Mouse (Mus musculus) hindlimb bud, embryonic 11.5 days (tissue): Measurements from ENCODE around the gene Herc1.

ENCODE experiments used
- DNase-seq: peaks from one replicate; pipeline ENCODE4 v3.0.0-alpha.2; 2012; ENCODE audit warnings: low read depth, low spot score; ENCODE audit errors: extremely low spot score

The Herc1 gene

GRCm38 (mm10) chr9:66349860-66350787, at the start of gene Herc1:
Gene Herc1 (plus strand): TSS chr9:66350450.
- peak; percentile 71 for DNase-seq

GRCm38 (mm10) chr9:66304320-66305090, 45.7 kb upstream of the Herc1 start:
- DNase-seq = no peak

- no peak for DNase-seq
Measured at GRCm38 (mm10) chr9:66305121-66306112, 44.8 kb upstream of the Herc1 start.

GRCm38 (mm10) chr9:66306414-66306813, 43.8 kb upstream of the Herc1 start:
- DNase-seq = no peak

DNA sequence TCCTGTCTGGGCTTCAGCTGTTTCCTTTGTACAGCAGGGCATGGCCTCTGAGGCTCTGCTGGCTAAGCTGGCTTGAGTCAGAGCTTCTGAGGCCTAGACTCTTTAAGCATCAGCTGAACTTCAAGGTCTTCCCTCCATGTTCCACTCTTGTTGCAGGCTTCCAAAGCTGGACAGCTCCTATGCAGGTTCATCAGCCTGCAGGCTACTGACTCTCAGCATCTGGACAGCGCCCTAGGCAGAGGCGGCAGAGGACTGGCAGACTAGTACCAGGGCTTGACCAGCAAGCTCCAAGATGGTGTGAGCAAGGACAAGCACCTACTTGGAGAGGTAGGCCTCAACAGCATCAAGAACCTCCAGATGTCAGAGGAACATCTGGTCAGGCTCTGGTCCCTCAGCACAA, 42.9 kb upstream of the Herc1 start:
- DNase-seq = no peak

DNA sequence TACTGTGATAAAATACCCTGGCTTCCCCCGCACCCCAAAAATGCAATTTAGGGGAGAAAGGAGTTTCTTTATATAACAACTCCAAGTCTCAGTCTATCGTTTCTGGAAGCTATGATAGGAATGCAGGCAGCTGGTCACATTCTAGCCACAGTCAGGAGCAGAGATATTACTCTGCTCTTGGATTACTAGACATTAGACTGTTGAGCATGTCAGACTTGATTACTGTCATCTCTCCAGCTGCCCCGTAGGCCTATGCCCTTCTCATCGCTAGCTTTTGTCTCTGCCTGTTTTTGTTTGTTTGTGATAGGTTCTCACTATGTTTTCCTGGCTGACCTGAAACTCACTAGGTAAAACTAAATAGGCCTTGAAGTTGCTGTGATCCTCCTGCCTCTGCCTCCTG, 41.5 kb upstream of the Herc1 start:
- DNase-seq = no peak

GRCm38 (mm10) chr9:66311458-66311857, 38.8 kb upstream of the Herc1 start:
- DNase-seq = no peak

DNA sequence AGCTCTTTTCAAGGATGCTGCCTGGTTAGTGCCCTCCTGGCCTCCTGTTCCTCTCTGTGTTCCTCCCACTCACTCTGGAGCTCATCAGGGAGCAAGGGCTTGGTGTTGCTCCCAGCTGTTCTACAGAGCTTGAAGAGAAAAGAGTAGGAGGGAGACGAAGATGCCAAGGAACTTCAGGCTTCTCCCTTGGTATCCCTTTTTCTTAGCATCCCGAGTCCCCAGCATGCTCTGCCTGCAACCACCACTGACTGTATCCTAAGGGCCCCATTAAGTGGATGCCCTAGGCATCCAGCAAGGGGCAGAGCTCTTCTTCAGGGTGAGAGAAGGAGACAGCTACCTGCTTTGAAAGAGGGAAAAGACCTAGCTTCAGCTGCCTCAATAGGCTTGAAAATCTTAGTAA, 33.6 kb upstream of the Herc1 start:
- no peak for DNase-seq

GRCm38 (mm10) chr9:66322010-66322931, 28.0 kb upstream of the Herc1 start:
- no peak for DNase-seq

DNA sequence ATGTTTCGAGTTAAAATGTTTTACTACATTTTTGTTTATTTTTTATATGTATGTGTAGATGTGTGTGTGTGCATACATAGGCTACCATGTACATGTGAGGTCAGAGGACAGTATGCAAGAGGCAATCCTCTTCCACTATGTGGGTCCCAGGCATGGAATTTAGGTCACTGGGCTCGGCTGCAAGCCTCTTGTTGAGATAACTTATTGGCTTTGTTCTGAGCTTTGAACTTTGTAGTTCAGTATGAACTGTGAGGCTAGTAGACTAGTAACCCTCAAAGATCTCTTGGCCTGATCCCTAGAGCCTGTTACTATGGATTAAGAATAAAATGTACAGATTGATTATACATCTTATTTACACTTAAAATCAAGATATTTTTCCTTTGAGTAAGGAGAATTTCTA, 23.4 kb upstream of the Herc1 start:
- DNase-seq = no peak

- DNase-seq = no peak
Measured at GRCm38 (mm10) chr9:66329474-66329873, 20.8 kb upstream of the Herc1 start.

DNA sequence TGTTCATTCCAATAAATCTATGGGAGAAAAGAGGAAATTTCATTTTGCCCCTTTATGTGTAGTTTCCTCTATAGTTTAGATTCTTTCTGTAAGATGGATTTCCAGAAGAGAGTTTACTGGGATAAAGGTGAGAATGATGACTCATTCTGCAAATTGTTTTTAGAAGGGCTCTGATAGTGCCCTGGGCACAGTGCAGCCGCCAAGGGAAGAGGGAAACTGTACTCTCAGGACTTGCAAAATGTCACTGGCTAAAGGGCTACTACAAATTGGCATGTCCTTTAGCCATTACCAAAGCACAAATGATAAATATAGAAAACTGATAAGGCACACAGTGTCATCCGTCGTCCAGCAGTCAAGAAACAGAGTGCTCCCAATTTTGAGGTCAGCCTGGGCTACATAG, 19.8 kb upstream of the Herc1 start:
- no peak for DNase-seq

GRCm38 (mm10) chr9:66331548-66331947, 18.7 kb upstream of the Herc1 start:
- no peak for DNase-seq

DNA sequence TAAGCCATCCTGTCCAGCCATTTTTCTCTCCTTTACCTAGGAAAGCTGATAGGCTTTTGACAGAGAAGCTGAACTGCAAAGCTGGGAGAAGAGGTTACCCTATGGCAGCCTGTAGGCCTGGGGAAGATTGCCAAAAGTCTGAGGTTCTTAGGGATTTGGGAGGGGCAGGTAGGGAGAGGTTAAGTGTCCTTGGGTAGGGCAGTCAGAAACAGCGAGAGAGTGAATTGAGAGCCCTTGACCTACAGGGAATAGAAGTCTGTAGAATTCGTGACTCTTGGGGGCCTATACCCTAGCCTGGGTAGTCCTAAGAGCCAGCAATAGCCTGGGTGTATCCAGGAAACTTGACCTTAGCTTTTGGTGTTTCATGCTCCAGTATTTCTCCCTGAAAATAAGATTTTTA, 17.9 kb upstream of the Herc1 start:
- no peak for DNase-seq

DNA sequence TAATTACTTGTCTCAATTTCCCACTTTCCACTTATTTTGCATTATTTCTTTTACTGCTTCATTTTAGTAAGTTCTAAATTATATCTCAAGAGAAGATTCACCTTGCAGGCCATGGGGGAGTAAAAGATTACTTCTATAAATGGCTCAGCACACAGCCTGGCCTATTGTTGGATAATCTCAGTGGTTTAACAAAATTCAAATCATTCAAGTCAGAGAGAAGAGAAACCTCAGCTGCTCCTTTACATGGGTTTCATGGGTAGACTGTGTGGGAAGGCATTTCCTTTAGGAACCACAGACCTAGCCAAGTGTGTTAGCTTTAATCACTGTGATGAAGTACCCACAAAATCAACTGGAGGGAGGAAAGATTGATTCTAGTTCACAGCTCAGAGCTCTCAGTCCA, 13.0 kb upstream of the Herc1 start:
- DNase-seq = no peak

- no peak for DNase-seq
Measured at GRCm38 (mm10) chr9:66338005-66338782, 12.1 kb upstream of the Herc1 start.

DNA sequence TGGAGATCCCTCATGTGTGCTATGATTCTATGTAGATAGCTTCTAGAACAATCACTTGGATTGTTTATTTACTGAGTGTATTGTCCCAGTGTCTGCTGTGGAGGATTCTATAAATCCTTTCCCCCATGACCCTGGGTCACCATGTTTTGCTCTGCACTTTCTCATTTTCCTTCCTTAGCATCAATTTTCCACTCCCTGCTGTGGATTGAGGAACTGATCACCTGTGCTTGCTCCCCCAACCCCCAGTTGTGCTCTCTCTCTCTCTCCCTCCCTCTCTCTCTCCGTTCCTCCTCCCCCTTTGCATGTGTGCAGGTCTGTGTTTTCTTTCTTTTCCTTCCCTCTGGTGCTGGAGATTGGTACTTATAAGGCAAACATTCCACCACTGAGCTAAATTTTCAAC, 10.5 kb upstream of the Herc1 start:
- no peak for DNase-seq

- DNase-seq = no peak
Measured at GRCm38 (mm10) chr9:66340394-66341094, 9.7 kb upstream of the Herc1 start.
